Mouse (Mus musculus): ENCODE data around the gene Sufu. TPM values are rescaled to one million over a fixed set of nuclear protein-coding genes. Genes with fewer than 3 reads are reported as not detected.

Sufu gene
- total RNA-seq, 2 experiments from 2014 or later, result 4.6 to 5.1 TPM

DNA sequence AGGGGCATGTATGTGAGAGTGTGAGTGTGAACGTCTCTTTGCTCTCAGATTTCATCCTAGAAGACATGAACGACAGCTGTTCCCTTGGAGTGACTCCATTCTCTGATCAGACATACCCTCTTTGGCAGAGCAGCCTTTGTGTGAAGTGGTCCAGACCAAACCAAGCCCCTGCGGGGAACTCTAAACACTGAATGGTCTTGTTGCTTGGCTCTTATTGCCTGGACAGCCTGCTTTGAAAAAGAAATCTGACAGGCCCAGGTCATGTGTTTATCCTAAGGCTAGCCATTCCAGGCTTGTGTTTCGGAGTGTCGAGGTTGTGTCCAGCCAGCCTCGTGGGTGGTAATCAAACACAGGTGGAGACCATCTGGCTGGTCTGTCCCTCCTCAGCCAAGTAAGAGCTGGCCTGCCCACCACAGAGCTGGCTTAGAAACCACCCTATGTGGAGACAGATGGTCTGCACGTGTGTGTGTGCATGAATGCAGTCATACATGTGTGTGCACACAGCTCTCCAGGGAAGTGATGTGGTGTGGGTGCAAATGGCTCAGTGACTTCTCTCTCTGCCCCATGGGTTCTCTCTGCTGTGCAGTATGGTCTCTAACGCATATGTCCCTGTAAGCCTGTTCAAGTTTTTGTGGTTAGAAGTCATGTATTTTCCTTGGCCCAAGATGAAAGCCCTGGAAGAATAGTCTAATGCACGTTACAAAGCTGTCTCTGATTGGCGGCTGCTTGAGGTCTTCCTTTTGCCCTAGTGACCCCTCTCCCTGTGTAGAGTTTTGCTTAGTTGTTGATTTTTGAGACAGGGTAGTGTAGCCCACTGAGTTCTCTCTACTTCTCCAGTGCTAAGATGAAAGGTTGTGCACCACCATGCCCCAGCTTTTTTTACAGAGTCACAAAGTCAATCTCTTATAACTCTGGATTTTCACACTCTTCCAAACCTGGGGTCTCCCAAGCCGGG is 26.0 kb downstream of the Sufu start:
- intact Hi-C loops (cut with DNase I), result no loop called here
- no peak for DNase-seq

DNA sequence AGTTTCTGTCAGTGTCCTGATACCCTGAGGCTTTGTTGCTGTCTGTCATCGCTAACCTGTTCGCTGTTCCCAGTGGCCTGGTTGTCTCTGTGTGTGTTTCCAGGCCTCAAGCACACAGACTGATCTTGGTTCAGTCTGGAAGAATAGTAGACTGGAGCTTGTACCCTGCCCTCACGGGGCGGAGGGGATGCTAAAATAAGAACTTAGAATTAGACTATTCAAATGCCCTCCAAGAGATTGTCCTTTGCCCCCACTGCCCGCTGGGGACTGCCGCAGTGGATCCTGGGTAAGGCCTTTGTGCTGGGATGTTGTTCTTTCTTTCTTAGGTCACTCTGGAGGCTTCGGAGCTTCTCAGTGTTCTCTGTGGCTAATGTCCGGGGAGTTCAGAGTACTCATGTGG is 28.6 kb downstream of the Sufu start:
- intact Hi-C loops (cut with DNase I), result no loop called here
- DNase-seq, result no peak

DNA sequence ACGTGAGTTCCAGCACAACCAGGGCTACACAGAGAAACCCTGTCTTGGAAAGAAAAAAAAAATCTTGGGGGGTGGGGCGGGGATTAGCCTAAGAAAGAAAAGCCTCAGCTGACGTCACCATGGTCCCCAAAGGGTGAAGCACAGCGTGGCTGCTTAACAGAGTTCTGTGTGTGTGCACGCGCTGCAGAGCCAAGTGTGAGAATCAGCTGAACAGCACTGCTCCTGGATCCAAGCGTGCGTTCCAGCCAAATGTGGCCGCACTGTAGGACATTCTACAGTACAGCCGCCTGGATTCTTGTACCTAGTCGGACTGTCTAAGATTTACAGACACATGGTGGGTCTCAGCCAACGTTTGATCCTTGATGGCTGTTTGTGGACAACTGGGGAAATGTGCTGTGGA is 29.8 kb downstream of the Sufu start:
- intact Hi-C loops (cut with DNase I), result no loop called here
- DNase-seq, result no peak

DNA sequence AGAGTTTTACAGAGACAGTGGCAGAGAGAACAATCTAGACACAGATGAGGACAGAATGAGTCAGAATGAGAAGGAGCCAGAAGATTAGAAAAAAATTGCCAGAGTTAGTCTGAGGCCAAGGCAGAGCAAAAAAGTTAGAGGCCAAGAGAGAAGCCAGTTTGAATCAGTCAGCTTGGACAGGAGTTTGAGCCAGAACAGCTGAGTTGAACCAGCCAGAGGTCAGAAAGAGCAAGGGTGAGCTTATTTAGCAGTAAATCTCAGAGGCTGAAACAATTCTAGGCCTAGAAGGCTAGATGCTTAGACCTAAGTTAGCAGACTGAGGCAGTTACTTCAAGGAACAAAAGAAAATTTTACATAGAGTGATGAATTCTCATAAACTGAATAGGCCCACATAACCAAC is 32.6 kb downstream of the Sufu start:
- DNase-seq, result no peak
- intact Hi-C loops (cut with DNase I), result no loop called here

DNA sequence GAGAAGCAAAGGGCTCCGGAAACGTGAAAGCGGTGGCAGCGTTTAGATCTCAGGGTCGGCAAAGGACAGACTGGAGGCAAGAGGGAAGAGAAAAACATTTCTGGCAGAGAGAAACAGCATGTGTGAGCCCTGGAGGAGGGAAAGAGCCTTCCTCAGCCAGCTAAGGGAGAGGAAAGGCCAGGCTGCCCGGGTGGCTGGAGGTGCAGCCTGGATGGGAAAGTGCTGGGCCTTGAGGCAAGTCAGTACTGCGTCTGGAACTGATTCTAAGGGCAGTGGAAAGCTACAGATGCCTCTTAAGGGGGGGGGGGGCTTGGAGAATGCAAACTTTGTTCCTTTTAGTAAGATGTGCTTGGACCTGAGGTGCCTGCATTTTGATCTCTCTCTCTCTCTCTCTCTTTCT is 37.0 kb downstream of the Sufu start:
- intact Hi-C loops (cut with DNase I), result no loop called here
- no peak for DNase-seq

DNA sequence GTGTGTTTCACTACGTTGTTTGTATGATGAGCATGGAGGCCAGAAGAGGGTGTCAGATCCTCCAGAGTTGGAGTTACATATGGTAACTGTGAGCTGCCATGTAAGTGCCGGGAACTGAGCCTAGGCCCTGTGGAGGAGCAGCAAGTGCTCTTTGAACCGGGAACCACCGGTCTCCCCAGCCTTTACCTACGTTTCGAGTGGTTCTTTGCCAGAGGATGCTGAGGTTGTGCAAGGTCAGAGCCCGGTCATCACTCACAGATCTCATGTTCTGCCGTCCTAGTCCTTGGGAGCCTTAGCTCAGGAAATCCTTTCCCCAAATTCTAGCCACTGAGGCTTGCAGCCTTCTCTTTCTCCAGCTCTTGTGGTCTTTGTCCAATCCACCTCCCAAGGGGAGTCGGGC is 37.5 kb downstream of the Sufu start:
- intact Hi-C loops (cut with DNase I), result no loop called here

DNA sequence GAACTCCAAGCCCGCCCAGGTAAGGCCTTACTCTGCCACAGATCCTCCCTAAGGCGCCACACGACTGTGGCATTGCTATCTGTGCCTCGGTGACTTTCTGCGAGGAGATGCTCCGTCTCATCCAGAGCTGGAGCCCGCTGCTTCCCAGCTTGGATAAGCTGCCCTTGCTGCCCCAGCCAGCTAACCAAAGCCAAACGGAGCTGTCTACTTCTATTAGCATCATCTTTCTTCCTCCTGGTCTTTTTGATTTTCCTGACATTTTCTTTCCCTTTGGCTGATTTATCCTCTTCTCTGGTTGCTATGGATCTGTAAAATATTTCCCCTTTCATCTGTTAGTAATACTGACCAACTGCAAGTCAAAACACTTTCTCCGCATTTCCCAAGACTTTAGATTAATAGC is 37.9 kb downstream of the Sufu start:
- intact Hi-C loops (cut with DNase I), result no loop called here
- no peak for DNase-seq

More for the DNA sequence above, 37.5 kb downstream of the Sufu start:
- no peak for DNase-seq

DNA sequence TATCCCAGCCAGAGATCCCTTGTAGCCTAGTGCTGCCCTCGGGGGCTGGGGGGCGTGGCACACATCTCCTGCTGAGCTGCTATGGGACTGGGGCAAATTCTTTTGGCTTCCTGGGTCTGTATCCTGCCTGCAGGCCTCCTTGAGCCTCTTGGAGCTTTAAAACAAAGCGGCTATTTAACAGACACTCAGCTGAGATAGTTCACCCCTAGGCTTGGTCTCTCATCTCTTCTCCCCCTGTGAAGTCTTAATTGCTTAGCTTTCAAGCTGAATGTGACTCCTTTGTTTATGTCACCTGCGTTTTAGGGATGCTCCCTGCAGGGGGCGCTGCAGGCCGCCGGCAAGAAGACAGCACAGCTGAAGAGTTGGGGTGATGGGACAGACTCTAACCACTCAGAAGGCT is 38.8 kb downstream of the Sufu start:
- intact Hi-C loops (cut with DNase I), result no loop called here
- DNase-seq, result no peak

DNA sequence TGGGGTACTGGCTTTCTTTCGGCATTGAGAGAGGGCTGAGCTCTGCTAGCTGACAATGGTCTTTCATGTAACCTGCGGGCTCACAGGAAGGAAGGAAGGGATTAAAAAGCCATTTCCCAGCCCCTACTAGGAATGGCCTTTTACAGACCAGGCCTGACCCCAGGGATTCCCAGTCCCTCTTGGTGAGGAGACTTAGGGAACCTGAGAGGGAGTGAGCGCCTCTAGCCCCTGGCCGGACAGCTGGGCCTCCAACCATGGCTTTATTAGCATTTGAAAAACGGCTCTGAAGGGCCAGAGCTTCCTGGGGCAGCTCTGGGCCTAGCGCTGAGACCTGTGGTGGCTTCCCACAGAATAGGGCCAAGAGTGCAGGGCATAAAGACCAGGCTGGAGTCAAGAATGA is 46.8 kb downstream of the Sufu start:
- DNase-seq, result no peak
- intact Hi-C loops (cut with DNase I), result loop anchor here (1.0 kb wide), 1 partner anchor 46 kb away; no protein-coding TSS in a partner anchor

DNA sequence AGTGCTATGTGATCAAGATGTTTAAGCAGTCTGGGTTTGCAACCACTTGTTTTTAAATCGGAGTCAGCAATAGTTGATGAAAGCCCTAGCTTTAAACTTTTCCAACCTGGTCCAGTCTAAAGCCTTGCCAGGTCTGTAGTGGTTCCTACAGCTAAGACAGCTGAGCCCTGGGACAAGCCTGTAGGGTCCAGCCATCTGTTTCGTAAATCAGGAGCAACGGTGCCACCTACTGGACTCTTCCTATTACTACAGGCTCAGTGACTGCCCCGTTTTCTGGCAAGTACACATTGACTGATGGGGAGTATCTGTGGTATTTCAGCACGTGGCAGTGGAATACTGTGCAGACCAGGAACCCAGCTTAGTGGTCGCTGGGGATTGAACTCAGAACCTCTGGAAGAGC is 47.5 kb downstream of the Sufu start:
- intact Hi-C loops (cut with DNase I), result no loop called here
- peak; percentile 53 to 70 for DNase-seq

DNA sequence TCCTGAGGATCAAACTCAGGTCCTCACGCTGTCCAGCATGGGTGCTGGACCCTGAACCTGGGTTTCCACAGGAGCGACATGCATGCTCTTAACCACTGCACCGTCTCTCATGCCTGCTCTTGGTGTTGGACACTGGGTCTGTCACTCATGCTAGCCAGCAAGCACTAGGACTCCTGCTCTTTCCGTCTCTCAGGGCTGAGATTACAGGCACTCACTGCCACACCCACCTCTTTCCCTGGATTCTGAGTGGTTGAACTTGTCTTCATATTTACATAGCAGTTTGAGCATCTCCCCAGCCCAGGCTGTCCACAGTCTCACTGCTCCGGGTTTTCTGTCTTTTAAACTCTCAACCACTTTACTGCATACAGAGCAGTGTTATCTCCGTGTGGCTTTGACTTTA is 48.9 kb downstream of the Sufu start:
- intact Hi-C loops (cut with DNase I), result loop anchor here (1.0 kb wide), 1 partner anchor 49 kb away; the partner anchor contains the start of gene Sufu
- DNase-seq, result no peak

DNA sequence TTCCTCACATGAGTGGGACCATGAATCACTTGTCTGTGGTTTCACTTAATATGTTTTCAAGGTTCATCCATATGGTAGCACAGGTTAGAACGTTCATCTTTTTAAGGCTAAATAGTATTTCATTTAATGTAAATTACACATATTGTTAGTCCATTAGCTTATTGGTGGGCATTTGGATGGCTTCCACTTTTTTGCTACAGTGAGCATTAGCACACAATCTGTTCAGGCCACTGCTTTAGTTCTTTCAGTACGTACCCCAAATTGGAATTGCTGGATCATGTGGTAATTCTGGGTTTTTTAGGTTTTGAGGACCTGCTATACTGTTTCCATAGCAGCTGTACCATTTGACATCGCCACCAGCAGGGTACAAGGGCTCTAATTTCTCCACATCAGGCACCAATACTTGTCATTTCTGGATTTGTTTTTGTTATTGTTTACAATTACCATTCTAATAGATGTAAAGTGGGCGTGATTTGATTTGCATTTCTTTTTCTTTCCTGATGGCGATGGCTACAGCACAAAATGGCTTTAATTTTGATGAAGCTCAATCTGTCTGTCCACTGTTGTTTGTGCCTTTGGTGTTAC is 49.8 kb downstream of the Sufu start:
- intact Hi-C loops (cut with DNase I), result loop anchor here (1.0 kb wide), 1 partner anchor 50 kb away; the partner anchor contains the start of gene Sufu

DNA sequence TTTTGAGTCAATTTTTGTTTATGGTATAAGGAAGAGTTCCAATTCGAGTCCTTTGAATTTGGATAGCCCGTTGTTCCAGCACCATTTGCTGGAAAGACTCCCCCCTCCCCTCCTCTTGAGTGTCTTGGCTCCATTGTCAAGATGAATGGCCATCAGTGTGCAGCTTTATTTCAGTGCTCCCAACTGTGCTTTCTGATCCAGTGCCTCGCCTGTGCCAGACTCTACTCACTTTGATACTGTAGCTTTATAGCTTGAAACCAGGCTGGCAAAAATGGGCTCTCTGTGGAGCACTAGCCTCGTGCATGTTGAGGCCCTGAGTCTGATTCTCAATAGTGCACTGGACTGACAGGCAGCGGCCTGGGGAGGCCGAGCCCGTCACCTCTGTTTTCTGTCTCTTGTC is 50.4 kb downstream of the Sufu start:
- DNase-seq, result no peak
- intact Hi-C loops (cut with DNase I), result no loop called here

More for the DNA sequence above, 49.8 kb downstream of the Sufu start:
- DNase-seq, result no peak

DNA sequence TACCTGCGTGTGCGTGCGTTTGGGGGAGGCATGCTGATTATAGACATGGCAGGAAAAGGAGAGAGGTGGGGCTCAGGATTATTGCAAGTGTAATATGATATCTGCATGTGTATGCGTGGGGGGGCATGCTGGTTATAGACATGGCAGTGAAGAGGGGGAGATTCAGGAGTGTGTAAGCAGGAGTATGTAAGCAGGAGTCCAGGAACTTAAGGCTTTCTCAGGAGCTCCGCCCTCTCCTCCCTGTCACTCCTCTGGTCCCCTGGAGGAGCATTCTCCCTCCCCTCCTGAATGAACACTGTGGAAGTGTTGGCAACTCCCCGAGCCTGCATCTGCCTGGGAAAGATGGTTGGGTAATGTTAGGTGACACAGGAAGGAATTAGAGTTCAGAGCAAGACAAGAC is 51.2 kb downstream of the Sufu start:
- no peak for DNase-seq
- intact Hi-C loops (cut with DNase I), result no loop called here

DNA sequence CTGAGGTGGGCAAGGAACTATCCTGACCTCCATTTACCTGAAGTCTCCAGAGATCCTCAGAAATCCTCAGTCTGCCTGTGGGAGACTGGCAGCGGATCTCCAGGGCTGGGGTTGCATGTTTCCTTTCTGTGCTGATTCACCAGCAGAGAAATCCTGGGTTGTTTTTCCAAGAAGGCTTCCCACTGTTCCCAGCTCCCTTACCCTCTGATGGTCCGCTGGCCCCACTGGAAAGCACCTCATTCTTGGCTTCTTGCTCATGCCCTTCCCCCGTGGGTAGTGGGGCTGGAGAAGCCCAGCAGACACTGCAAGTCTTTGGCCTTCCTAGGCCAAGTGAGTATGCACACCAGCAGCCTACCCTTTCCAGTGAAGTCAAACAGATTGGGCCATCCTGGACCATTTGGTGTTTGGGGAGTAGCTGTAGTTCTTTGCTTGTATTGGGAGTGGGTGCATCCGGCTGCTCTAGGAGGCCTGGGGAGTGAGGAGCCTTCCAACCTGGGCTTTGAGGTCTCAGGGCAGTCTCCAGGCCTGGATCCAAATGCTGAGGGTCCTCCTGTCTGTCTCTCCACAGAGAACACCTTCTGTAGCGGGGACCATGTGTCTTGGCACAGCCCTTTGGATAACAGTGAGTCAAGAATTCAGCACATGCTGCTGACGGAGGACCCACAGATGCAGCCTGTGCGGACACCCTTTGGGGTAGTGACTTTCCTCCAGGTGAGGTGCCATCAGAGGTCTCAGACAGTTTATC is 52.7 kb downstream of the Sufu start:
- DNase-seq, result no peak
- intact Hi-C loops (cut with DNase I), result loop anchor here (5.0 kb wide), 1 partner anchor 107 kb away; the partner anchor contains the start of gene Mfsd13a

DNA sequence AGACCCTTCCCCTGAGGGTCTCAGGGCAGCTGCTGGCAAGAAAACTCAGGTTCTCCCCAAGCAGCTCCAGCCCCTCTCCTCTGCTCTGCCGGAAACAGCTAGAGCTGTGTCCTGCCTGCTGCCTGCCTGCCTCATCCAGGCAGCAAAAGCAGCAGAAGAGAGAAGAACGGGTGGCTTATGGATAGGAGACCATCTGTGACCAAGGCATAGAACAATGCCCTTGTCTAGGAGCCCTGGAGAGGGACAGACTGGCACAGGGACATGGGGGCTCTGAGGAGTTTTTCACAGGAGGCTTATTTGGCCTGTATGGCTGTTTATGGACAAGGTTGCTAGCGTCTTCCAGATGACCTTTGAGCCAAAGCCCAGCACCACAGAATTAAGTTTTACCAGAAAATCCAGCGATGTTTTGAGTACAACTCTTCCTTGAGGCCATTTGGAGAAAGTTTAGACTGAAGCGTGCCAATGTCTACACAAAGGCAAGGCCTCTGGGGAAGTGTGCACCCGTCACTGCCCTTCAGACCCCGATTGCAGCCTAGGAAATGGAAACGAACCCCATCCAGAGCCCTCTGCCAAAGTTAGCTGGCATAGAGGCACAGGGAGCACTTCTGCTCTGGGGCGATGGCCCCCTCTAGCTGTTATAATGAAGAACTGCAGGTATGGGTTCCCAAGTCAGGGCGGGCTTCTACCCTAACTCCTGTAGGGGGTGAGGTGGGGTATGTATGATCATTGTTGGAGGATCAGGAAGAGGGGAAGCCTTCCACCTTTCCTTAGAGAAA is 55.5 kb downstream of the Sufu start:
- DNase-seq, result peak in 1 of 2 experiments; percentile 32
- intact Hi-C loops (cut with DNase I), result loop anchor here (5.0 kb wide), 1 partner anchor 110 kb away; the partner anchor contains the start of gene Mfsd13a

DNA sequence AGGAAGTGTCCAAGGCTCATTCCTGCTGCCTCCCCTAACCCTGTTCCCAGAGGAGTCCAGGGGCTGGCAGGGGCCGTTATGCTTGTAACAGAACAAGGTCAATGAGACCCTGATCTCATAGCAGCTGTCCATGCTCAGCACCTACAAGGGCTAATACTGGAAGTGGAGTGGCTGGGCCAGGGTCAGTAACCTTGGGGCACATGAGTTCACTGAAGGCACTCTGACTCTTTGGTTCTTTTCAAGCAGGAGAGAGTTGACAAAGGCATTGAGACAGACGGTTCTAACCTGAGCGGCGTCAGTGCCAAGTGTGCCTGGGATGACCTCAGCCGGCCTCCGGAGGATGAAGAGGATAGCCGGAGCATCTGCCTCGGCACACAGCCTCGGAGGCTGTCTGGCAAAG is 56.2 kb downstream of the Sufu start:
- intact Hi-C loops (cut with DNase I), result loop anchor here (5.0 kb wide), 1 partner anchor 111 kb away; the partner anchor contains the start of gene Mfsd13a
- DNase-seq, result no peak

DNA sequence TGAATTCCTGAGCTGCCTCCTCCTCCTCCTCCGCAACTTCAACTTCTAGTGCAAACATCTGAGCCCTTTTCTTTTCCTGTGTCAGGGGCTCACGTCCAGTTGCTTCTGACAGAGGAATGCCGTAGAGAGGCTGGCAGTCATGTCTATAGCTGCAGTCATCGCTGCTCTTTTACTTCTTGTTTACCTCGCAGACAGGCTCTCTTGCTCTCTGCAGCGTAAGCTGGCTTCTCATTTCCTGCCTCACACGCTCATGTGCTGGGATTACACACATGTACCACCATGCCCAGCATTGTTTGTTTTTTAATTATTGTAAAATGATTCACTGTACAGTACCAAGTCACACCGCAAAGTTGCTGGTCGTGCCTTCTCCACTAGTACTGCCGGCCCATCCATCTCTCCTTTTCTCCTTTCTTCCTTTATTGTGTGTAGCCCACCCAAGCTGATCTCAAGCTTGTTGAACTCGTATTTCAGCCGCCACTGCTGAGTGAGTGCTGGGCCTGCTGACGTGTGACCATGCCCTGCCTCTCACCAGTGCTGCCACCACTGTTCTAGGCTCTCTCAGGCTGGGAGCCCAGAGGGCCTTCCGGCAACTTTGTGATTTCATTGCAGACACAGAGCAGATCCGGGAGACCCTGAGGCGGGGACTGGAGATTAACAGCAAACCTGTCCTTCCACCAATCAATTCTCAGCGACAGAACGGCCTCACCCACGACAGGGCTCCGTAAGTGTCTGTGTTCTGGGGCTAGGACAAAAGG is 57.6 kb downstream of the Sufu start:
- no peak for DNase-seq
- intact Hi-C loops (cut with DNase I), result loop anchor here (5.0 kb wide), 1 partner anchor 112 kb away; the partner anchor contains the start of gene Mfsd13a

DNA sequence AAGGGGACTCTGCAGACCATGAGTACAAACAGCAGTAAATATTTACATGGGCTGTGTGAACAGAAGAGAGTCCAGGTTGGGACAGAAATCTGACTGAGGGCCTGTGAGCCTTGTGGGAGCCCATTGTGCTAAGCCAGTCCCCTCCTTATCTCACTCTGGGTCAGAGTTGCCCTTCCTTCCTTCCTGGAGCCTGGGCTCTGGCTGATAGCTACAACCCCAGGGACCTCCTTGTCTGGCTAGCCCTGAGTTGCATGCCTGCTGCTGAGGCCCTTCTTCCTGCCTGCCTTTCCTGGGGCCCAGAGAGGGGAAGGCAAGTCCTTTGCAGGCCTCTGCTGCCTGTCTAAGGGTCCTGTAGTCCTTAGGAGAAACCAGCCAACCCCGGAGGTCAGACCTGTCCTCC is 58.3 kb downstream of the Sufu start:
- no peak for DNase-seq
- intact Hi-C loops (cut with DNase I), result no loop called here

Measured in gastrocnemius, postnatal 36 days (tissue).